Mouse (Mus musculus) embryonic fibroblast, embryonic 13.5 days (primary cell): Measurements from ENCODE around the gene Ubap2l. TPM values are rescaled to one million over a fixed set of nuclear protein-coding genes. Genes with fewer than 3 reads are reported as not detected.

Experiments
- H3K27ac ChIP-seq: 2 replicates; pipeline ENCODE4 v1.5.1; 2012; ENCODE audit warnings: low read length, control low read depth, inconsistent platforms; ENCODE audit not compliant: insufficient read depth
- H3K4me1 ChIP-seq: 2 replicates; pipeline ENCODE4 v1.6.1; 2011; ENCODE audit warnings: low read length; ENCODE audit not compliant: control insufficient read depth, insufficient read depth
- H3K4me3 ChIP-seq: 2 replicates; pipeline ENCODE4 v1.5.1; 2011; ENCODE audit warnings: mild to moderate bottlenecking, control low read depth, low read length; ENCODE audit not compliant: insufficient read depth
- CTCF ChIP-seq: IDR thresholded peaks from 2 replicates; pipeline ENCODE4 v1.5.1; 2011; ENCODE audit warnings: mild to moderate bottlenecking, control low read depth, low read length, moderate library complexity, borderline replicate concordance; ENCODE audit not compliant: insufficient read depth
- POLR2A ChIP-seq: IDR thresholded peaks from 2 replicates; pipeline ENCODE4 v1.6.1; 2011; ENCODE audit warnings: low read depth, mild to moderate bottlenecking, control low read depth, low read length, moderate library complexity
- polyA plus RNA-seq: library from polyadenylated mRNA; stranded (reverse); fragments of >200 nt; gene quantifications from 2 replicates; pipeline ENCODE4 v1.2.4, GENCODE M21; 2011; ENCODE audit warnings: low read depth; ENCODE audit not compliant: missing spikeins, insufficient read length

Gene Ubap2l
- polyA plus RNA-seq, 1 experiment: 256 TPM

- Histone ChIP-seq H3K4me1 (no peaks in the 10 kb centered on the region), H3K4me3 (no peak overlapping the region), H3K27ac (no peak overlapping the region)
- no peak for TF ChIP-seq POLR2A
- no peak for TF ChIP-seq CTCF
Observed at GRCm38 (mm10) chr3:90034653-90035052, 17.8 kb downstream of the Ubap2l start.

- H3K4me3 ChIP-seq: no peak overlapping the region
- no peaks in the 10 kb centered on the region for H3K4me1 ChIP-seq
- TF ChIP-seq CTCF (no peak), POLR2A (no peak)
- H3K27ac ChIP-seq: no peak overlapping the region
Observed at GRCm38 (mm10) chr3:90016626-90017025, 35.8 kb downstream of the Ubap2l start.

GRCm38 (mm10) chr3:90010291-90010690 lies 42.1 kb downstream of the Ubap2l start:
- H3K27ac ChIP-seq: no peak overlapping the region; the same call in 1 of the 2 replicates
- TF ChIP-seq POLR2A (no peak), CTCF (no peak)
- no peak overlapping the region for H3K4me3 ChIP-seq
- peaks cover 7% of the 10 kb centered on the region; the same call in 1 of the 2 replicates for H3K4me1 ChIP-seq

- Histone ChIP-seq H3K4me3 (no peak overlapping the region), H3K4me1 (peaks cover 5% of the 10 kb centered on the region), H3K27ac (no peak overlapping the region)
- no peak for TF ChIP-seq CTCF
- no peak for TF ChIP-seq POLR2A
Observed at GRCm38 (mm10) chr3:90004091-90004796, 48.2 kb downstream of the Ubap2l start.

- H3K27ac ChIP-seq: peak overlapping the region; percentile 70
- peaks cover 7% of the 10 kb centered on the region for H3K4me1 ChIP-seq
- no peak overlapping the region; the same call in 1 of the 2 replicates for H3K4me3 ChIP-seq
- TF ChIP-seq CTCF (no peak), POLR2A (no peak)
Observed at GRCm38 (mm10) chr3:89999830-90000229, 52.6 kb downstream of the Ubap2l start.

- H3K4me3 ChIP-seq: peak overlapping the region; percentile 85
- H3K27ac ChIP-seq: peak overlapping the region; percentile 70
- H3K4me1 ChIP-seq: peaks cover 7% of the 10 kb centered on the region
- TF ChIP-seq POLR2A: no peak
- TF ChIP-seq CTCF: no peak
Observed at GRCm38 (mm10) chr3:89999090-89999489, 53.3 kb downstream of the Ubap2l start.

GRCm38 (mm10) chr3:89998612-89999054 lies 53.8 kb downstream of the Ubap2l start, which contains the start of gene Hax1:
Gene Hax1 (minus strand): TSS chr3:89998780.
- Histone ChIP-seq H3K4me3 (peak within 1 kb of the TSS; percentile 85), H3K4me1 (peaks cover 7% of the 10 kb centered on the region), H3K27ac (peak within 1 kb of the TSS; percentile 70)
- TF ChIP-seq POLR2A (peak; percentile 71), CTCF (no peak)

- peaks cover 7% of the 10 kb centered on the region for H3K4me1 ChIP-seq
- H3K27ac ChIP-seq: peak overlapping the region; percentile 62
- H3K4me3 ChIP-seq: peak overlapping the region; percentile 85
- TF ChIP-seq POLR2A (0 out of 2 replicates have a peak, but pooled peaks have one; percentile 16), CTCF (no peak)
Observed at GRCm38 (mm10) chr3:89997791-89998495, 54.5 kb downstream of the Ubap2l start.

- Histone ChIP-seq H3K4me1 (peaks cover 7% of the 10 kb centered on the region), H3K4me3 (no peak overlapping the region), H3K27ac (no peak overlapping the region)
- TF ChIP-seq POLR2A (no peak), CTCF (no peak)
Observed at GRCm38 (mm10) chr3:89994807-89995515, 57.5 kb downstream of the Ubap2l start.
